Mouse (Mus musculus) midbrain, embryonic 12.5 days (tissue): ENCODE data around the gene Olfr974. TPM values are rescaled to one million over a fixed set of nuclear protein-coding genes. Genes with fewer than 3 reads are reported as not detected.
A peak's percentile ranks its signal among the peaks of the same experiment; 100 is the strongest.
"Not testable (repeated sequence)": the region's sequence is repeated elsewhere in the genome, so short reads cannot be mapped to it uniquely, and the experiment has no call there.

Source experiments
- ATAC-seq: fragments of 200-750 bp; cut with Nextera tagmentation; 2 replicates; pipeline ENCODE4 v1.8.0; 2017; ENCODE audit warnings: low read depth, moderate TSS enrichment, moderate library complexity; ENCODE audit not compliant: low FRiP score
- H3K27ac ChIP-seq: fragments of 300-500 bp; sonication (generic); replicated peaks from 2 replicates; pipeline ENCODE4 v1.5.1; 2016; ENCODE audit warnings: mild to moderate bottlenecking
- H3K27me3 ChIP-seq: fragments of 300-500 bp; sonication (generic); 2 replicates; pipeline ENCODE4 v1.6.1; 2016; ENCODE audit warnings: mild to moderate bottlenecking
- H3K36me3 ChIP-seq: fragments of 300-500 bp; sonication (generic); 2 replicates; pipeline ENCODE4 v1.6.1; 2016
- H3K4me1 ChIP-seq: fragments of 300-500 bp; sonication (generic); 2 replicates; pipeline ENCODE4 v1.6.1; 2016
- H3K4me2 ChIP-seq: fragments of 300-500 bp; sonication (generic); replicated peaks from 2 replicates; pipeline ENCODE4 v1.6.1; 2016; ENCODE audit warnings: mild to moderate bottlenecking, moderate library complexity
- H3K4me3 ChIP-seq: fragments of 300-500 bp; sonication (generic); 2 replicates; pipeline ENCODE4 v1.5.1; 2016; ENCODE audit warnings: mild to moderate bottlenecking
- H3K9ac ChIP-seq: fragments of 300-500 bp; sonication (generic); replicated peaks from 2 replicates; pipeline ENCODE4 v1.6.1; 2016; ENCODE audit warnings: mild to moderate bottlenecking, moderate library complexity
- H3K9me3 ChIP-seq: fragments of 300-500 bp; sonication (generic); 2 replicates; pipeline ENCODE4 v1.6.1; 2016; ENCODE audit warnings: mild to moderate bottlenecking
- WGBS: fragments of 180-500 bp; shearing (Covaris S2); methylation state at CpG from one replicate; pipeline ENCODE4 v1.1.7; 2016; 5-methylcytosine and 5-hydroxymethylcytosine counted together
- polyA plus RNA-seq: library from polyadenylated mRNA; unstranded; fragments of >200 nt; fragmentation: Nextera tagmentation; extraction: Ambion mirVana; gene quantifications from 2 replicates; pipeline ENCODE4 v1.2.1, GENCODE M21; 2016

Olfr974 gene
- polyA plus RNA-seq, result not detected in 2 replicates

DNA sequence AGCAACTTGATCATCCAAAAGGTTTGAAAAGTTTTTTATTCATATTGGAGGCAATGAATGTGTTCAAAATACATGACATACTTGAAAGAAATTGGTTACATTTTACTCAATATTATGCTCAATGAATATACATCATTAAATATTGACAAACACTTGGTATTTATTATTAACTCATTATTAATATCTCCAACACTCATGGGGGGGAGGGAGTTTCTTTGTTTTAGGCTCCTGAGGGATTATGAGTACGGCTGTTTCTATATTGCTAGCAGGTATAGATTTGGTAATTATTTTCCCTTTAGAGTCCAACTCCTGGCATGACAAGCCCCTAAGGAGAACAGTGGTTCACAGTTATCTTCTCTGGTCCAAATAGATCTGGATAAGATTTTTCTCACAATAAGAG is at the start of gene Olfr974:
Gene Olfr974, plus strand, starts transcription at position 301 of the 400 bp plus-strand sequence.
- no peaks in the 10 kb centered on the region for H3K27me3 ChIP-seq
- WGBS, result 91% methylated on average over 1 of the region's 1 CpGs

GRCm38 (mm10) chr9:39905106-39905505 is 32.2 kb upstream of the Olfr974 start:
- no peak overlapping the region for H3K4me2 ChIP-seq
- H3K27me3 ChIP-seq, result no peaks in the 10 kb centered on the region
- H3K4me3 ChIP-seq, result no peak overlapping the region
- H3K9me3 ChIP-seq, result no peaks in the 10 kb centered on the region
- no peaks in the 10 kb centered on the region for H3K4me1 ChIP-seq
- no peak overlapping the region for H3K27ac ChIP-seq
- ATAC-seq, result no peak
- no peak overlapping the region for H3K9ac ChIP-seq
- WGBS, result 87% methylated on average over 6 of the region's 6 CpGs
- H3K36me3 ChIP-seq, result no peaks in the 10 kb centered on the region

More for the DNA sequence above, at the start of gene Olfr974:
- Histone ChIP-seq H3K36me3 (no peaks in the 10 kb centered on the region), H3K9ac (no peak within 1 kb of the TSS), H3K4me2 (no peak within 1 kb of the TSS), H3K27ac (no peak within 1 kb of the TSS), H3K4me3 (no peak within 1 kb of the TSS), H3K9me3 (no peaks in the 10 kb centered on the region), H3K4me1 (no peaks in the 10 kb centered on the region)
- no peak for ATAC-seq

DNA sequence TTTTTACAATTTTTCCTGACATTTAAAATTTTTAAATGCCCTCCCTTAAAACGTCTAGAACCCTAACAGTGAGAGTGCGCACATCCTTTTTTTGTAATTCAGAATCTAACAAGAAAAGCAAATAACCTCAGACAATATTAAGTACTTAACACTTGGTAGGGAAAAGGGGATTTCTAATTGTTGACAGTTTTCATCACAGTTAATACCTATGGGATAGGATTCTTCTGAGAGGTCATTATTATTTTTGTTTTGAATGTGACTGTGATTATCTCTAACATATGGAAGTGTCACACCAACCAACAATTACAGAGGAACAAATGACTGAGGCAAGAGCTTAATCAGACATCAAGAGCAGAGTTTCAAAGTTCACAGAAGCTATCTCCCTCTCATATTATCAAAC is 30.3 kb upstream of the Olfr974 start, which contains the start of gene Olfr229:
Gene Olfr229, plus strand, starts transcription at position 301 of the 400 bp plus-strand sequence.
- Histone ChIP-seq H3K4me1 (no peaks in the 10 kb centered on the region), H3K4me2 (no peak within 1 kb of the TSS), H3K9me3 (no peaks in the 10 kb centered on the region), H3K36me3 (no peaks in the 10 kb centered on the region), H3K27ac (no peak within 1 kb of the TSS), H3K27me3 (no peaks in the 10 kb centered on the region), H3K4me3 (no peak within 1 kb of the TSS), H3K9ac (no peak within 1 kb of the TSS)
- WGBS, result 74% methylated on average over 2 of the region's 2 CpGs
- ATAC-seq, result no peak

DNA sequence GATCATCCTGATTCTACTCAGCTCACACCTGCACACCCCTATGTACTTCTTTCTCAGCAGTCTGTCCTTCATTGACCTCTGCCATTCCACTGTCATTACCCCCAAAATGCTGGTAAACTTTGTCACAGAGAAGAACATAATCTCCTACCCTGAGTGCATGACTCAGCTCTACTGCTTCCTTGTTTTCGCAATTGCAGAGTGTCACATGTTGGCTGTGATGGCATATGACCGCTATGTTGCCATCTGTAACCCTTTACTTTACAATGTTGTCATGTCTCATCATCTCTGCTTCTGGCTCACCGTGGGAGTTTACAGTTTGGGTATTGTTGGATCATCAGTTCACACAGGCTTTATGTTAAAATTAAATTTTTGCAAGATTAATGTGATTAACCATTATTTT is 27.4 kb upstream of the Olfr974 start:
- H3K4me3 ChIP-seq, result no peak overlapping the region
- no peak for ATAC-seq
- no peaks in the 10 kb centered on the region for H3K4me1 ChIP-seq
- no peak overlapping the region for H3K4me2 ChIP-seq
- H3K27ac ChIP-seq, result no peak overlapping the region
- no peaks in the 10 kb centered on the region for H3K9me3 ChIP-seq
- H3K27me3 ChIP-seq, result no peaks in the 10 kb centered on the region
- 92% methylated on average over 3 of the region's 3 CpGs for WGBS
- H3K9ac ChIP-seq, result no peak overlapping the region
- no peaks in the 10 kb centered on the region for H3K36me3 ChIP-seq

DNA sequence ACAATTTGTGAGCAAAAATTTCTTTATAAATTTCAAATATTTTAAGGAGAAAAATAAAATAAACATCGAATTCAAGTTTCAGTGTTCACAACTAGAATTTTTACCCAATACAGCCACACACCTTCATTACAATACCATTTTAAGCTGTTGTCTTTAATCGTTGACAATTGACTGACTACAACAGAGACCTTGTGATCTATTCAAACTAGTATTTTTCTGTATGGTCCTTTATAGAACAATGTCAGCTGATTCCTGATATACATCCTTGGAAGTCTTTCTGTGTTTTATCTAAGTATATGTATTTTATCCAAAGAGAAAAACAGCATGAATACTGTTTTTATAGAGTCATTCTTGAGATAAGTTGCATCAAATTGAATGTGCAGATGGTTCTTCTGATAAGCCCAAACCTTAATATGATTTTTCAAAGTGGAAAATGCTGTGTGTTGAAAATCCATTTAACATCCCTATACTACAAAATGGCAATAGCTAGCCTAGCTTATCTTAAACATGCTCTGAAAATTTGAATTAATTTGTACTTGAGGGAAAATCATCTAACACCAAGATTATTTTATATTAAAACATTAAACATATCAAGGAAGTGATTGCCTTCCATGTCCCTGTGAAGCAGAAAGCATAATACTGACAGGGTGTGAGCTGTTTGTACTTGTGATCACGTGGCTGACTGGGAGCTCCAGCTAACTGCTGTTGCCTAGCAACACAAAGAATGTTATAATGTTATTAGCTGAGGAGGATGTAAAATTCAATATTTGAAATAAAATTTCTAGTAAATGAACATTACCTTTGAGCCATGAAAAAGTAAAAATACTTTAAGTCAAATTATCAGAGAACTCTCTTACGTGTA is 9.1 kb upstream of the Olfr974 start:
- H3K27ac ChIP-seq, H3K4me3 ChIP-seq, H3K9ac ChIP-seq, H3K4me1 ChIP-seq, H3K4me2 ChIP-seq, H3K9me3 ChIP-seq, H3K27me3 ChIP-seq, H3K36me3 ChIP-seq: not testable (repeated sequence)
- ATAC-seq, result peak; percentile 88
- no CpG with 5 or more reads among the region's 4 CpGs for WGBS

GRCm38 (mm10) chr9:39928837-39929236 is 8.5 kb upstream of the Olfr974 start:
- ATAC-seq, H3K36me3 ChIP-seq, H3K4me3 ChIP-seq, H3K9ac ChIP-seq, H3K27me3 ChIP-seq, H3K27ac ChIP-seq, H3K4me2 ChIP-seq, H3K4me1 ChIP-seq, H3K9me3 ChIP-seq: not testable (repeated sequence)
- WGBS, result 51% methylated on average over 1 of the region's 1 CpGs

- Histone ChIP-seq H3K27me3 (no peaks in the 10 kb centered on the region), H3K4me2 (no peak within 1 kb of the TSS), H3K4me1 (no peaks in the 10 kb centered on the region), H3K36me3 (no peaks in the 10 kb centered on the region), H3K4me3 (no peak within 1 kb of the TSS), H3K9me3 (no peaks in the 10 kb centered on the region), H3K9ac (no peak within 1 kb of the TSS), H3K27ac (no peak within 1 kb of the TSS)
- 59% methylated on average over 1 of the region's 1 CpGs for WGBS
- ATAC-seq, result no peak
Measured at GRCm38 (mm10) chr9:39951946-39952345, 14.6 kb downstream of the Olfr974 start, which contains the start of gene Olfr975. Olfr975 (minus strand) TSS chr9:39952046.

DNA sequence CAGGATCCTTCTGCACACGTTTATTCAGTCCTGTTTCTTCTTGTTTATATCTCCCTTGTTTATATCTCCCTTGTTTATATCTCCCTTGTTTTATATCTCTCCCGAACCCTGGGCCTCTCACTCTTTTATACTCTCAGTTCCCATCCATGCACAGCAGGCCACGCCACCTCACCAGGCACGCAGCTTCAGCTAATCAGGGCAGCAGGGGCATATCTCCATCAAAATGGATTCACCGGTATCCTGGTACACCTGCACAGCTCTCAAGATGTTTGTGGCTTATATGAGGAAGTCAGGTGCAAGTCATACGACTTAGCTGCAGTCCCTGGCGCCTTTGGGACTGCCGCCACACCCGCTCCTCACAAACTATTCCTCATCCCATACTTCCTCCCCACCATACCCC is 23.7 kb downstream of the Olfr974 start, which contains the start of gene Olfr976:
Gene Olfr976, minus strand, starts transcription at position 101 of the 400 bp plus-strand sequence.
- H3K4me3 ChIP-seq, H3K27me3 ChIP-seq, ATAC-seq, H3K27ac ChIP-seq, H3K4me2 ChIP-seq, H3K36me3 ChIP-seq, H3K9ac ChIP-seq, H3K9me3 ChIP-seq, H3K4me1 ChIP-seq: not testable (repeated sequence)
- 86% methylated on average over 6 of the region's 9 CpGs for WGBS

- H3K27ac ChIP-seq, H3K9me3 ChIP-seq, H3K4me2 ChIP-seq, ATAC-seq, H3K9ac ChIP-seq, H3K27me3 ChIP-seq, H3K4me3 ChIP-seq, H3K36me3 ChIP-seq, H3K4me1 ChIP-seq: not testable (repeated sequence)
- WGBS, result 97% methylated on average over 1 of the region's 1 CpGs
Measured at GRCm38 (mm10) chr9:39976581-39977145, 39.4 kb downstream of the Olfr974 start.

- no peak within 1 kb of the TSS for H3K9ac ChIP-seq
- H3K4me2 ChIP-seq, result no peak within 1 kb of the TSS
- no peaks in the 10 kb centered on the region for H3K4me1 ChIP-seq
- WGBS, result 86% methylated on average over 2 of the region's 2 CpGs
- no peaks in the 10 kb centered on the region for H3K36me3 ChIP-seq
- no peak within 1 kb of the TSS for H3K4me3 ChIP-seq
- H3K27me3 ChIP-seq, result no peaks in the 10 kb centered on the region
- H3K9me3 ChIP-seq, result no peaks in the 10 kb centered on the region
- no peak for ATAC-seq
- no peak within 1 kb of the TSS for H3K27ac ChIP-seq
Measured at GRCm38 (mm10) chr9:39991813-39992212, 54.5 kb downstream of the Olfr974 start, which contains the start of gene Olfr978. Olfr978 (plus strand) TSS chr9:39992113.
